9 mouse cellular contexts compared by ENCODE assay signal in genomic region chr8:94696566-94696965, GRCm38 (mm10). TPM values are rescaled to one million over a fixed set of nuclear protein-coding genes. Genes with fewer than 3 reads are reported as not detected.
A peak's percentile ranks its signal among the peaks of the same experiment; 100 is the strongest.
DNase-seq lines count a peak whose midpoint lies in the region; ATAC-seq lines count a peak whose summit lies in the region.
"Had no signal": no experiment of that assay in that cellular context is flagged by ENCODE, and none has a peak within 500 bp of the region (broad histone marks: within the 10 kb centered on the region; RNA-seq: fewer than 3 reads in every experiment).

No protein-coding gene starts in this region.

- peaks cover 4% of the 10 kb centered on the region; the same call in 1 of the 2 replicates for H3K4me1 ChIP-seq in liver, embryonic 11.5 days (replicated peaks; ENCODE audit: control insufficient read depth, insufficient read depth, low read length)
- peaks cover 13% of the 10 kb centered on the region for H3K4me1 ChIP-seq in forebrain, embryonic 15.5 days
- H3K4me1 ChIP-seq in limb, embryonic 13.5 days = peaks cover 12% of the 10 kb centered on the region
- peaks cover 19% of the 10 kb centered on the region for H3K4me1 ChIP-seq in stomach, embryonic 16.5 days (ENCODE audit: control insufficient read depth, insufficient read depth, low read length)

- H3K27me3 ChIP-seq in liver, embryonic 11.5 days (replicated peaks; ENCODE audit: control insufficient read depth, insufficient read depth, low read length) = peaks cover 58% of the 10 kb centered on the region
- peaks cover 48% of the 10 kb centered on the region for H3K27me3 ChIP-seq in forebrain, embryonic 15.5 days
- H3K27me3 ChIP-seq in limb, embryonic 13.5 days = peaks cover 72% of the 10 kb centered on the region
- H3K27me3 ChIP-seq in stomach, embryonic 16.5 days (ENCODE audit: control insufficient read depth, insufficient read depth, low read length) = peaks cover 35% of the 10 kb centered on the region

- no peak overlapping the region for H3K27ac ChIP-seq in liver, embryonic 11.5 days (ENCODE audit: low read depth, low read length)
- H3K27ac ChIP-seq in forebrain, embryonic 15.5 days (replicated peaks) = no peak overlapping the region
- H3K27ac ChIP-seq in limb, embryonic 13.5 days = no peak overlapping the region
- H3K27ac ChIP-seq in stomach, embryonic 16.5 days (ENCODE audit: low read length) = no peak overlapping the region

- no peak for ATAC-seq in liver, embryonic 11.5 days (replicated peaks; ENCODE audit: low FRiP score)
- no peak for ATAC-seq in forebrain, embryonic 15.5 days (replicated peaks)
- no peak for ATAC-seq in limb, embryonic 13.5 days (ENCODE audit: low FRiP score, low read depth)
- no peak for ATAC-seq in stomach, embryonic 16.5 days (ENCODE audit: insufficient read depth, low FRiP score)

- H3K9ac ChIP-seq in liver, embryonic 11.5 days (ENCODE audit: low read depth, low read length) = no peak overlapping the region
- no peak overlapping the region for H3K9ac ChIP-seq in forebrain, embryonic 15.5 days (replicated peaks)
- H3K9ac ChIP-seq in limb, embryonic 13.5 days = no peak overlapping the region
- no peak overlapping the region for H3K9ac ChIP-seq in stomach, embryonic 16.5 days (ENCODE audit: low read length)

- no peak for DNase-seq in liver, embryonic 11.5 days (ENCODE audit: low spot score)
- no peak for DNase-seq in liver
- DNase-seq in layer of hippocampus, postnatal 36 days = no peak
- DNase-seq in lung, postnatal 10 days = no peak

- H3K9me3 ChIP-seq in liver, embryonic 11.5 days (ENCODE audit: control insufficient read depth, low read length) = no peaks in the 10 kb centered on the region
- no peaks in the 10 kb centered on the region for H3K9me3 ChIP-seq in forebrain, embryonic 15.5 days
- no peaks in the 10 kb centered on the region for H3K9me3 ChIP-seq in limb, embryonic 13.5 days
- H3K9me3 ChIP-seq in stomach, embryonic 16.5 days (replicated peaks; ENCODE audit: control insufficient read depth, low read length) = no peaks in the 10 kb centered on the region

- H3K4me3 ChIP-seq in liver, embryonic 11.5 days (ENCODE audit: low read depth, low read length) = no peak overlapping the region
- no peak overlapping the region for H3K4me3 ChIP-seq in forebrain, embryonic 15.5 days
- peak overlapping the region; percentile 48; the same call in 1 of the 2 replicates for H3K4me3 ChIP-seq in limb, embryonic 13.5 days
- peak overlapping the region; percentile 47 for H3K4me3 ChIP-seq in stomach, embryonic 16.5 days (replicated peaks; ENCODE audit: low read length)

- 50% methylated on average over 3 of the region's 3 CpGs for WGBS in liver, embryonic 11.5 days
- WGBS in forebrain, embryonic 15.5 days = 57% methylated on average over 3 of the region's 3 CpGs
- 56% methylated on average over 3 of the region's 3 CpGs for WGBS in limb, embryonic 13.5 days
- WGBS in stomach, embryonic 16.5 days = 43% methylated on average over 3 of the region's 3 CpGs

- peak overlapping the region; percentile 72 for H3K4me2 ChIP-seq in liver, embryonic 11.5 days
- H3K4me2 ChIP-seq in forebrain, embryonic 15.5 days (replicated peaks) = peak overlapping the region; percentile 89; the same call in 1 of the 2 replicates
- H3K4me2 ChIP-seq in limb, embryonic 13.5 days (replicated peaks) = peak overlapping the region; percentile 79; the same call in 1 of the 2 replicates
- peak overlapping the region; percentile 61 for H3K4me2 ChIP-seq in stomach, embryonic 16.5 days (ENCODE audit: low read depth, low read length)

- no peaks in the 10 kb centered on the region for H3K36me3 ChIP-seq in liver, embryonic 11.5 days (ENCODE audit: control insufficient read depth, insufficient read depth, low read length)
- no peaks in the 10 kb centered on the region for H3K36me3 ChIP-seq in forebrain, embryonic 15.5 days
- H3K36me3 ChIP-seq in limb, embryonic 13.5 days = no peaks in the 10 kb centered on the region
- no peaks in the 10 kb centered on the region for H3K36me3 ChIP-seq in stomach, embryonic 16.5 days (ENCODE audit: control insufficient read depth, insufficient read depth, low read length)

RNA-seq across cellular contexts. Expression of gene Pllp, which starts 0.5 kb away (rescaled TPM):
- 3.4 and 4.5 TPM in 2 replicates for polyA plus RNA-seq in liver, embryonic 11.5 days (2014; fragmentation: Nextera tagmentation; extraction: Ambion mirVana)
- polyA plus RNA-seq in forebrain, embryonic 15.5 days (2015; fragmentation: Nextera tagmentation; extraction: Ambion mirVana) = 1.3 and 1.5 TPM in 2 replicates
- 0.50 and 0.83 TPM in 2 replicates for polyA plus RNA-seq in limb, embryonic 13.5 days (2015; fragmentation: Nextera tagmentation; extraction: Ambion mirVana)
- polyA plus RNA-seq in stomach, embryonic 16.5 days (2015; fragmentation: Nextera tagmentation; extraction: Ambion mirVana) = 125 and 188 TPM in 2 replicates
- 10 to 100 TPM; 41.5 to 47.1 TPM for total RNA-seq in layer of hippocampus, postnatal 36 days (2021)
- total RNA-seq: common myeloid progenitor, adult 5-6 weeks had no signal

RNA-seq across cellular contexts. Expression of gene Arl2bp, which starts 30.2 kb away (rescaled TPM):
- polyA plus RNA-seq in liver, embryonic 11.5 days (2014; fragmentation: Nextera tagmentation; extraction: Ambion mirVana) = 28.8 and 33.5 TPM in 2 replicates
- polyA plus RNA-seq in forebrain, embryonic 15.5 days (2015; fragmentation: Nextera tagmentation; extraction: Ambion mirVana) = 198 and 206 TPM in 2 replicates
- polyA plus RNA-seq in limb, embryonic 13.5 days (2015; fragmentation: Nextera tagmentation; extraction: Ambion mirVana) = 151 and 160 TPM in 2 replicates
- 112 and 113 TPM in 2 replicates for polyA plus RNA-seq in stomach, embryonic 16.5 days (2015; fragmentation: Nextera tagmentation; extraction: Ambion mirVana)
- total RNA-seq in layer of hippocampus, postnatal 36 days (2021) = 100 to 1,000 TPM; 150 to 161 TPM

RNA-seq across cellular contexts. Expression of gene Ccl22, which starts 48.8 kb away (rescaled TPM):
- polyA plus RNA-seq in liver, embryonic 11.5 days (2014; fragmentation: Nextera tagmentation; extraction: Ambion mirVana) = not detected in 2 replicates
- not detected in 2 replicates for polyA plus RNA-seq in forebrain, embryonic 15.5 days (2015; fragmentation: Nextera tagmentation; extraction: Ambion mirVana)
- polyA plus RNA-seq in limb, embryonic 13.5 days (2015; fragmentation: Nextera tagmentation; extraction: Ambion mirVana) = not detected in 2 replicates
- polyA plus RNA-seq in stomach, embryonic 16.5 days (2015; fragmentation: Nextera tagmentation; extraction: Ambion mirVana) = not detected in 2 replicates
- not detected for total RNA-seq in layer of hippocampus, postnatal 36 days (2021)
- total RNA-seq: common myeloid progenitor, adult 5-6 weeks had no signal
- polyA plus RNA-seq: limb, embryonic 11.5 days had no signal

Comparison
In these comparisons a context has a peak if more than half of its experiments do, and no peak if none do; other contexts are left out.
1. H3K4me3 ChIP-seq: peak in limb, embryonic 13.5 days (single experiment) and stomach, embryonic 16.5 days (single experiment); none in liver, embryonic 11.5 days (single experiment) and forebrain, embryonic 15.5 days (single experiment).
2. RNA of gene Pllp, which starts 0.5 kb away (polyA plus RNA-seq): 125 to 188 TPM in stomach, embryonic 16.5 days; 3.4 to 4.5 TPM in liver, embryonic 11.5 days, 1.3 to 1.5 TPM in forebrain, embryonic 15.5 days and 0.50 to 0.83 TPM in limb, embryonic 13.5 days; every median in the first group is over 10 times any median in the second.
3. Peak in every context shown above with its lines, with median percentiles within 50 percentile points of each other: H3K4me2 ChIP-seq.